Mouse (Mus musculus) midbrain, embryonic 12.5 days (tissue): ENCODE measurements around the gene Hspb9. TPM values are rescaled to one million over a fixed set of nuclear protein-coding genes. Genes with fewer than 3 reads are reported as not detected.

Experiments
- ATAC-seq: fragments of 200-750 bp; cut with Nextera tagmentation; 2 replicates; pipeline ENCODE4 v1.8.0; 2017; ENCODE audit warnings: low read depth, moderate TSS enrichment, moderate library complexity; ENCODE audit not compliant: low FRiP score
- H3K27ac ChIP-seq: fragments of 300-500 bp; sonication (generic); replicated peaks from 2 replicates; pipeline ENCODE4 v1.5.1; 2016; ENCODE audit warnings: mild to moderate bottlenecking
- H3K27me3 ChIP-seq: fragments of 300-500 bp; sonication (generic); 2 replicates; pipeline ENCODE4 v1.6.1; 2016; ENCODE audit warnings: mild to moderate bottlenecking
- H3K36me3 ChIP-seq: fragments of 300-500 bp; sonication (generic); 2 replicates; pipeline ENCODE4 v1.6.1; 2016
- H3K4me1 ChIP-seq: fragments of 300-500 bp; sonication (generic); 2 replicates; pipeline ENCODE4 v1.6.1; 2016
- H3K4me2 ChIP-seq: fragments of 300-500 bp; sonication (generic); replicated peaks from 2 replicates; pipeline ENCODE4 v1.6.1; 2016; ENCODE audit warnings: mild to moderate bottlenecking, moderate library complexity
- H3K4me3 ChIP-seq: fragments of 300-500 bp; sonication (generic); 2 replicates; pipeline ENCODE4 v1.5.1; 2016; ENCODE audit warnings: mild to moderate bottlenecking
- H3K9ac ChIP-seq: fragments of 300-500 bp; sonication (generic); replicated peaks from 2 replicates; pipeline ENCODE4 v1.6.1; 2016; ENCODE audit warnings: mild to moderate bottlenecking, moderate library complexity
- H3K9me3 ChIP-seq: fragments of 300-500 bp; sonication (generic); 2 replicates; pipeline ENCODE4 v1.6.1; 2016; ENCODE audit warnings: mild to moderate bottlenecking
- WGBS: fragments of 180-500 bp; shearing (Covaris S2); methylation state at CpG from one replicate; pipeline ENCODE4 v1.1.7; 2016; 5-methylcytosine and 5-hydroxymethylcytosine counted together
- polyA plus RNA-seq: library from polyadenylated mRNA; unstranded; fragments of >200 nt; fragmentation: Nextera tagmentation; extraction: Ambion mirVana; gene quantifications from 2 replicates; pipeline ENCODE4 v1.2.1, GENCODE M21; 2016

Hspb9 gene
- polyA plus RNA-seq, 1 experiment from 2014 or later = 0.26 TPM

- H3K36me3 ChIP-seq = peaks cover 17% of the 10 kb centered on the region
- peak overlapping the region; percentile 97 for H3K4me2 ChIP-seq
- peak overlapping the region; percentile 93; the same call in 1 of the 2 replicates for H3K9ac ChIP-seq
- H3K4me1 ChIP-seq = peaks cover 23% of the 10 kb centered on the region
- H3K4me3 ChIP-seq = peak overlapping the region; percentile 96
- WGBS = 81% methylated on average over 4 of the region's 4 CpGs
- H3K27me3 ChIP-seq = peaks cover 3% of the 10 kb centered on the region; the same call in 1 of the 2 replicates
- H3K9me3 ChIP-seq = no peaks in the 10 kb centered on the region
- H3K27ac ChIP-seq = no peak overlapping the region
- ATAC-seq = no peak
These were observed 23.1 kb downstream of the Hspb9 start for GRCm38 (mm10) chr11:100736746-100737080.

- Histone ChIP-seq H3K9me3 (no peaks in the 10 kb centered on the region), H3K36me3 (peaks cover 16% of the 10 kb centered on the region), H3K4me3 (peak overlapping the region; percentile 96), H3K9ac (peak overlapping the region; percentile 93), H3K27me3 (peaks cover 3% of the 10 kb centered on the region; the same call in 1 of the 2 replicates), H3K27ac (no peak overlapping the region), H3K4me1 (peaks cover 23% of the 10 kb centered on the region), H3K4me2 (peak overlapping the region; percentile 97)
- ATAC-seq = no peak
- WGBS = 5% methylated on average over 13 of the region's 13 CpGs
These were observed 23.6 kb downstream of the Hspb9 start for GRCm38 (mm10) chr11:100737105-100737733.

- H3K9ac ChIP-seq = peak within 1 kb of the TSS; percentile 93
- H3K27ac ChIP-seq = peak within 1 kb of the TSS; percentile 46
- H3K4me3 ChIP-seq = peak within 1 kb of the TSS; percentile 96
- peaks cover 7% of the 10 kb centered on the region for H3K36me3 ChIP-seq
- ATAC-seq = peak; percentile 99
- H3K4me2 ChIP-seq = peak within 1 kb of the TSS; percentile 97
- H3K4me1 ChIP-seq = peaks cover 23% of the 10 kb centered on the region
- H3K27me3 ChIP-seq = peaks cover 3% of the 10 kb centered on the region; the same call in 1 of the 2 replicates
- under 1% methylated on average over 37 of the region's 39 CpGs for WGBS
- no peaks in the 10 kb centered on the region for H3K9me3 ChIP-seq
These were observed 24.5 kb downstream of the Hspb9 start, which contains the start of gene Rab5c for GRCm38 (mm10) chr11:100738066-100738604. Rab5c (minus strand) TSS chr11:100738215.

- no peak overlapping the region for H3K27ac ChIP-seq
- peak overlapping the region; percentile 97 for H3K4me2 ChIP-seq
- H3K4me3 ChIP-seq = peak overlapping the region; percentile 96
- H3K9ac ChIP-seq = peak overlapping the region; percentile 93; the same call in 1 of the 2 replicates
- H3K27me3 ChIP-seq = peaks cover 3% of the 10 kb centered on the region; the same call in 1 of the 2 replicates
- 0 out of 2 replicates have a peak, but pooled peaks cover 3% of the 10 kb centered on the region for H3K36me3 ChIP-seq
- no peaks in the 10 kb centered on the region for H3K9me3 ChIP-seq
- no peak for ATAC-seq
- WGBS = 18% methylated on average over 5 of the region's 5 CpGs
- peaks cover 23% of the 10 kb centered on the region for H3K4me1 ChIP-seq
These were observed 25.1 kb downstream of the Hspb9 start for GRCm38 (mm10) chr11:100738749-100739148.

GRCm38 (mm10) chr11:100741348-100741747 lies 27.7 kb downstream of the Hspb9 start:
- H3K9me3 ChIP-seq = no peaks in the 10 kb centered on the region

GRCm38 (mm10) chr11:100745085-100745484 lies 31.4 kb downstream of the Hspb9 start:
- Histone ChIP-seq H3K4me1 (no peaks in the 10 kb centered on the region), H3K4me3 (no peak overlapping the region), H3K27me3 (peaks cover 24% of the 10 kb centered on the region), H3K36me3 (peaks cover 6% of the 10 kb centered on the region; the same call in 1 of the 2 replicates), H3K27ac (no peak overlapping the region), H3K4me2 (no peak overlapping the region), H3K9me3 (no peaks in the 10 kb centered on the region), H3K9ac (no peak overlapping the region)
- 15% methylated on average over 6 of the region's 6 CpGs for WGBS
- no peak for ATAC-seq

More at GRCm38 (mm10) chr11:100741348-100741747, 27.7 kb downstream of the Hspb9 start:
- ATAC-seq = no peak
- H3K4me2 ChIP-seq = no peak overlapping the region
- WGBS = 76% methylated on average over 6 of the region's 6 CpGs
- no peak overlapping the region for H3K4me3 ChIP-seq
- H3K4me1 ChIP-seq = peaks cover 16% of the 10 kb centered on the region
- no peak overlapping the region for H3K27ac ChIP-seq
- peaks cover 3% of the 10 kb centered on the region; the same call in 1 of the 2 replicates for H3K27me3 ChIP-seq
- H3K36me3 ChIP-seq = peaks cover 6% of the 10 kb centered on the region; the same call in 1 of the 2 replicates
- H3K9ac ChIP-seq = no peak overlapping the region

- no peaks in the 10 kb centered on the region for H3K9me3 ChIP-seq
- no peak overlapping the region for H3K4me3 ChIP-seq
- H3K9ac ChIP-seq = no peak overlapping the region
- no peak overlapping the region for H3K27ac ChIP-seq
- ATAC-seq = no peak
- H3K4me2 ChIP-seq = no peak overlapping the region
- 87% methylated on average over 10 of the region's 10 CpGs for WGBS
- H3K27me3 ChIP-seq = peaks cover 29% of the 10 kb centered on the region
- peaks cover 6% of the 10 kb centered on the region for H3K36me3 ChIP-seq
- H3K4me1 ChIP-seq = no peaks in the 10 kb centered on the region
These were observed 32.9 kb downstream of the Hspb9 start for GRCm38 (mm10) chr11:100746546-100746945.

GRCm38 (mm10) chr11:100747114-100747513 lies 33.5 kb downstream of the Hspb9 start:
- H3K4me2 ChIP-seq = no peak overlapping the region
- no peak overlapping the region for H3K9ac ChIP-seq
- peaks cover 30% of the 10 kb centered on the region for H3K27me3 ChIP-seq
- no peaks in the 10 kb centered on the region for H3K4me1 ChIP-seq
- H3K36me3 ChIP-seq = peaks cover 10% of the 10 kb centered on the region
- H3K27ac ChIP-seq = no peak overlapping the region
- no peaks in the 10 kb centered on the region for H3K9me3 ChIP-seq
- no peak overlapping the region for H3K4me3 ChIP-seq
- ATAC-seq = no peak
- 74% methylated on average over 5 of the region's 5 CpGs for WGBS

GRCm38 (mm10) chr11:100748620-100749019 lies 35.0 kb downstream of the Hspb9 start:
- Histone ChIP-seq H3K4me2 (no peak overlapping the region), H3K9me3 (no peaks in the 10 kb centered on the region), H3K36me3 (peaks cover 10% of the 10 kb centered on the region), H3K4me1 (no peaks in the 10 kb centered on the region), H3K4me3 (no peak overlapping the region), H3K9ac (no peak overlapping the region), H3K27me3 (peaks cover 30% of the 10 kb centered on the region), H3K27ac (no peak overlapping the region)
- 84% methylated on average over 4 of the region's 4 CpGs for WGBS
- no peak for ATAC-seq

GRCm38 (mm10) chr11:100749469-100749868 lies 35.8 kb downstream of the Hspb9 start:
- no peak for ATAC-seq
- H3K9me3 ChIP-seq = no peaks in the 10 kb centered on the region
- H3K4me3 ChIP-seq = no peak overlapping the region
- no peak overlapping the region for H3K9ac ChIP-seq
- no peaks in the 10 kb centered on the region for H3K4me1 ChIP-seq
- no peak overlapping the region for H3K27ac ChIP-seq
- H3K36me3 ChIP-seq = peaks cover 10% of the 10 kb centered on the region
- no peak overlapping the region for H3K4me2 ChIP-seq
- H3K27me3 ChIP-seq = peaks cover 32% of the 10 kb centered on the region
- 59% methylated on average over 25 of the region's 25 CpGs for WGBS

GRCm38 (mm10) chr11:100750127-100750526 lies 36.5 kb downstream of the Hspb9 start:
- H3K4me2 ChIP-seq = no peak overlapping the region
- peaks cover 32% of the 10 kb centered on the region for H3K27me3 ChIP-seq
- ATAC-seq = no peak
- no peak overlapping the region for H3K9ac ChIP-seq
- H3K9me3 ChIP-seq = no peaks in the 10 kb centered on the region
- H3K4me1 ChIP-seq = no peaks in the 10 kb centered on the region
- no peak overlapping the region for H3K4me3 ChIP-seq
- no peak overlapping the region for H3K27ac ChIP-seq
- WGBS = 92% methylated on average over 16 of the region's 16 CpGs
- H3K36me3 ChIP-seq = peaks cover 8% of the 10 kb centered on the region

- Histone ChIP-seq H3K4me3 (no peak overlapping the region), H3K36me3 (peaks cover 8% of the 10 kb centered on the region), H3K27me3 (peaks cover 32% of the 10 kb centered on the region), H3K4me2 (no peak overlapping the region), H3K9me3 (no peaks in the 10 kb centered on the region), H3K9ac (no peak overlapping the region), H3K27ac (no peak overlapping the region), H3K4me1 (no peaks in the 10 kb centered on the region)
- no peak for ATAC-seq
- 51% methylated on average over 10 of the region's 10 CpGs for WGBS
These were observed 38.6 kb downstream of the Hspb9 start for GRCm38 (mm10) chr11:100752294-100752693.
